ENCODE assay signal across 8 mouse cellular contexts in genomic region chr10:34096418-34096883, GRCm38 (mm10). TPM values are rescaled to one million over a fixed set of nuclear protein-coding genes. Genes with fewer than 3 reads are reported as not detected.
DNase-seq lines count a peak whose midpoint lies in the region; ATAC-seq and TF ChIP-seq lines count a peak whose summit lies in the region.

Gene Calhm5 (minus strand): TSS chr10:34096519.

- peak within 1 kb of the TSS; percentile 38 for H3K4me2 ChIP-seq in forebrain, postnatal 0 days (ENCODE audit: low read depth)
- peak within 1 kb of the TSS; percentile 57 for H3K4me2 ChIP-seq in lung, embryonic 14.5 days

- H3K9ac ChIP-seq in forebrain, postnatal 0 days: peak within 1 kb of the TSS; percentile 23; the same call in 1 of the 2 replicates
- peak within 1 kb of the TSS; percentile 2; the same call in 1 of the 2 replicates for H3K9ac ChIP-seq in lung, embryonic 14.5 days

- H3K27ac ChIP-seq in brown adipose tissue, adult 24 weeks (replicated peaks; ENCODE audit: low read depth, low read length): peak within 1 kb of the TSS; percentile 22; the same call in 1 of the 2 replicates
- peak within 1 kb of the TSS; percentile 42; the same call in 1 of the 2 replicates for H3K27ac ChIP-seq in forebrain, postnatal 0 days (ENCODE audit: low read depth, low read length)
- H3K27ac ChIP-seq in hindbrain, embryonic 10.5 days: peak within 1 kb of the TSS; percentile 40; the same call in 1 of the 2 replicates
- H3K27ac ChIP-seq in lung, embryonic 14.5 days (ENCODE audit: low read depth): no peak within 1 kb of the TSS; the same call in 1 of the 2 replicates

- no peaks in the 10 kb centered on the region; the same call in 1 of the 2 replicates for H3K4me1 ChIP-seq in brown adipose tissue, adult 24 weeks (ENCODE audit: control insufficient read depth, insufficient read depth, insufficient read length, low read length)
- H3K4me1 ChIP-seq in forebrain, postnatal 0 days (ENCODE audit: insufficient read depth): no peaks in the 10 kb centered on the region
- H3K4me1 ChIP-seq in hindbrain, embryonic 10.5 days (replicated peaks): peaks cover 9% of the 10 kb centered on the region; the same call in 1 of the 2 replicates
- no peaks in the 10 kb centered on the region for H3K4me1 ChIP-seq in lung, embryonic 14.5 days (ENCODE audit: insufficient read depth)

- no peaks in the 10 kb centered on the region for H3K9me3 ChIP-seq in forebrain, postnatal 0 days (ENCODE audit: low read length)
- H3K9me3 ChIP-seq in hindbrain, embryonic 10.5 days: no peaks in the 10 kb centered on the region
- no peaks in the 10 kb centered on the region for H3K9me3 ChIP-seq in lung, embryonic 14.5 days (ENCODE audit: low read depth, low read length)

- peak; percentile 69 for TF ChIP-seq CTCF in forebrain, postnatal 0 days (IDR thresholded peaks at IDR 0.05; ENCODE audit: low read depth)
- TF ChIP-seq CTCF in lung, embryonic 14.5 days (IDR thresholded peaks at IDR 0.05; ENCODE audit: low read depth): peak; percentile 67

- WGBS in forebrain, postnatal 0 days: 17% methylated on average over 9 of the region's 9 CpGs
- 29% methylated on average over 9 of the region's 9 CpGs for WGBS in hindbrain, embryonic 10.5 days
- 12% methylated on average over 9 of the region's 9 CpGs for WGBS in lung, embryonic 14.5 days

- no peaks in the 10 kb centered on the region for H3K36me3 ChIP-seq in forebrain, postnatal 0 days (ENCODE audit: insufficient read depth)
- no peaks in the 10 kb centered on the region for H3K36me3 ChIP-seq in hindbrain, embryonic 10.5 days
- no peaks in the 10 kb centered on the region for H3K36me3 ChIP-seq in lung, embryonic 14.5 days (ENCODE audit: insufficient read depth)

- peak; percentile 88 for ATAC-seq in forebrain, postnatal 0 days
- peak; percentile 93 for ATAC-seq in lung, embryonic 14.5 days (ENCODE audit: insufficient read depth)
- ATAC-seq in monocyte, adult 5-6 weeks (replicated peaks; ENCODE audit: insufficient number of reproducible peaks, low FRiP score, low TSS enrichment, poor library complexity, severe bottlenecking): no peak

- peak; percentile 91 for DNase-seq in ES-CJ7 (ENCODE audit: low read depth, low spot score)
- peak; percentile 66 for DNase-seq in forebrain, postnatal 0 days
- peak; percentile 25 for DNase-seq in hindbrain, embryonic 10.5 days (ENCODE audit: low spot score)
- peak; percentile 42 for DNase-seq in layer of hippocampus, adult 9-10 months (ENCODE audit: low spot score)
- DNase-seq in lung, embryonic 14.5 days: peak; percentile 87
- peak; percentile 25 for DNase-seq in ovary, postnatal 14 days (ENCODE audit: low spot score)

- H3K4me3 ChIP-seq in brown adipose tissue, adult 24 weeks (ENCODE audit: insufficient read depth, low read depth, low read length): peak within 1 kb of the TSS; percentile 47
- peak within 1 kb of the TSS; percentile 6; the same call in 1 of the 2 replicates for H3K4me3 ChIP-seq in forebrain, postnatal 0 days (ENCODE audit: low read depth, low read length)
- peak within 1 kb of the TSS; percentile 31 for H3K4me3 ChIP-seq in hindbrain, embryonic 10.5 days
- peak within 1 kb of the TSS; percentile 21 for H3K4me3 ChIP-seq in lung, embryonic 14.5 days (ENCODE audit: low read depth, low read length)

- H3K27me3 ChIP-seq in forebrain, postnatal 0 days (ENCODE audit: insufficient read depth, low read length): no peaks in the 10 kb centered on the region
- no peaks in the 10 kb centered on the region for H3K27me3 ChIP-seq in hindbrain, embryonic 10.5 days (ENCODE audit: insufficient read depth, poor library complexity, severe bottlenecking)
- H3K27me3 ChIP-seq in lung, embryonic 14.5 days (ENCODE audit: insufficient read depth, low read length): no peaks in the 10 kb centered on the region

RNA-seq across cellular contexts. Expression of gene Calhm5, which starts in this region (rescaled TPM):
- 0.40 and 0.42 TPM in 2 replicates for polyA plus RNA-seq in brown adipose tissue, adult 24 weeks (2012; ENCODE audit: insufficient read depth, insufficient read length, missing spikeins)
- total RNA-seq in forebrain, postnatal 0 days (2014; rRNA removed): 0.76 and 1.9 TPM in 2 replicates
- 0.42 and 0.79 TPM in 2 replicates for polyA plus RNA-seq in forebrain, postnatal 0 days (2015; fragmentation: Nextera tagmentation; extraction: Ambion mirVana)
- polyA plus RNA-seq in hindbrain, embryonic 10.5 days (2016; fragmentation: Nextera tagmentation; extraction: Ambion mirVana): 0.08 and 0.10 TPM in 2 replicates
- 0.70 and 0.96 TPM in 2 replicates for polyA plus RNA-seq in lung, embryonic 14.5 days (2014; fragmentation: Nextera tagmentation; extraction: Ambion mirVana)
- not detected in 3 replicates for total RNA-seq in monocyte, adult 5-6 weeks (2017)

Comparison
In these comparisons a context has a peak if more than half of its experiments do, and no peak if none do; other contexts are left out.
1. Peak in DNase-seq, H3K4me3 ChIP-seq and H3K27ac ChIP-seq in hindbrain, embryonic 10.5 days; RNA of the gene not detected or under 1 TPM.
2. Peak in DNase-seq, ATAC-seq, H3K4me3 ChIP-seq, H3K9ac ChIP-seq and H3K4me2 ChIP-seq in lung, embryonic 14.5 days; RNA of the gene not detected or under 1 TPM.
3. DNase-seq: peak in every context shown above with its lines; median percentile 91 in ES-CJ7; 87 in lung, embryonic 14.5 days; 66 in forebrain, postnatal 0 days; 42 in layer of hippocampus, adult 9-10 months; 25 in hindbrain, embryonic 10.5 days; 25 in ovary, postnatal 14 days.